Mouse (Mus musculus): Measurements from ENCODE around the gene Serpine3.

- TF ChIP-seq CTCF (IDR thresholded peaks at IDR 0.05) (no peak), EP300 (IDR thresholded peaks at IDR 0.05) (no peak)
Measured at GRCm38 (mm10) chr14:62731902-62732301, 68.4 kb downstream of the Serpine3 start.

All from lung, postnatal 0 days (tissue).